Mouse (Mus musculus) lung, embryonic 14.5 days (tissue): ENCODE measurements at regions not wholly inside any gene's neighbourhood (a gene's known extent, or its start where the extent isn't known, plus 50 kb on each side); places are given as distances from the start of the nearest gene placed in this dataset.

Experiments
- ATAC-seq: fragments of 200-750 bp; cut with Nextera tagmentation; 2 replicates; pipeline ENCODE4 v1.8.0; 2017; ENCODE audit warnings: mild to moderate bottlenecking, moderate TSS enrichment, moderate library complexity; ENCODE audit not compliant: insufficient read depth
- DNase-seq: peaks from one replicate; pipeline ENCODE4 v3.0.0-alpha.2; 2015
- H3K27ac ChIP-seq: fragments of 300-500 bp; sonication (generic); 2 replicates; pipeline ENCODE4 v1.5.1; 2014; ENCODE audit warnings: low read depth, mild to moderate bottlenecking, moderate library complexity
- H3K27me3 ChIP-seq: fragments of 300-500 bp; sonication (generic); 2 replicates; pipeline ENCODE4 v1.6.1; 2014; ENCODE audit warnings: low read length, control low read depth; ENCODE audit not compliant: insufficient read depth
- H3K36me3 ChIP-seq: fragments of 300-500 bp; sonication (generic); 2 replicates; pipeline ENCODE4 v1.6.1; 2014; ENCODE audit warnings: control low read depth; ENCODE audit not compliant: insufficient read depth
- H3K4me1 ChIP-seq: fragments of 300-500 bp; sonication (generic); 2 replicates; pipeline ENCODE4 v1.6.1; 2014; ENCODE audit warnings: antibody characterized with exemption, control low read depth; ENCODE audit not compliant: insufficient read depth
- H3K4me2 ChIP-seq: fragments of 300-500 bp; sonication (generic); 2 replicates; pipeline ENCODE4 v1.6.1; 2014; ENCODE audit warnings: mild to moderate bottlenecking
- H3K4me3 ChIP-seq: fragments of 300-500 bp; sonication (generic); 2 replicates; pipeline ENCODE4 v1.5.1; 2014; ENCODE audit warnings: low read depth, low read length
- H3K9ac ChIP-seq: fragments of 300-500 bp; sonication (generic); 2 replicates; pipeline ENCODE4 v1.6.1; 2014
- H3K9me3 ChIP-seq: fragments of 300-500 bp; sonication (generic); 2 replicates; pipeline ENCODE4 v1.6.1; 2016; ENCODE audit warnings: low read depth, low read length, control low read depth
- CTCF ChIP-seq: IDR thresholded peaks from 2 replicates; pipeline ENCODE4 v1.5.1; 2016; ENCODE audit warnings: antibody characterized with exemption, low read depth
- WGBS: fragments of 180-500 bp; shearing (Covaris S2); extraction: QIAGEN DNeasy Blood & Tissue Kit; methylation state at CpG from one replicate; pipeline ENCODE4 v1.1.7; 2014; 5-methylcytosine and 5-hydroxymethylcytosine counted together

DNA sequence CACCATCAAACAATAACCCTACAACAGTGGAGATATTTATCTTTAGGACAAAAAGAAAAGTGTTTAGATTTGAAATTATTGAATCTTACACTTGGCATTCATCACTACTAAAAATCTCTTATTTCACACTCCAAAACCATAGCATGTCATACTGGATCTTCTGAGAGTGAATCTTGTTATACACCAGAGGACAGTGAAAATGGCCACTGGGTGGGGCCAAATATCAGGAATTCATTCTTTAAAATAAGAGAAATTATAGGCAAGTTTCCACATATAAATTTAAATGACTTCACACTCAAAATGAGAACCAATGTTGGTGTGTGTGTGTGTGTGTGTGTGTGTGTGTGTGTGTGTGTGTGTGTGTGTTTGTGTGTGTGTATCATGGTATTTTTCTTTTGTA lies 269.7 kb downstream of the Cdh11 start:
- TF ChIP-seq CTCF, result peak; percentile 48
- H3K4me3 ChIP-seq, result no peak overlapping the region
- DNase-seq (peak; percentile 76), ATAC-seq (no peak)
- no peak overlapping the region for H3K27ac ChIP-seq
- no peak overlapping the region for H3K4me2 ChIP-seq
- H3K9ac ChIP-seq, result no peak overlapping the region
- no peaks in the 10 kb centered on the region for H3K27me3 ChIP-seq
- no peaks in the 10 kb centered on the region for H3K36me3 ChIP-seq
- H3K9me3 ChIP-seq, result no peaks in the 10 kb centered on the region
- H3K4me1 ChIP-seq, result no peaks in the 10 kb centered on the region

GRCm38 (mm10) chr8:102514805-102515424 lies 270.5 kb downstream of the Cdh11 start:
- Histone ChIP-seq H3K4me3 (no peak overlapping the region), H3K9ac (no peak overlapping the region), H3K27ac (no peak overlapping the region), H3K4me2 (no peak overlapping the region), H3K9me3 (no peaks in the 10 kb centered on the region), H3K4me1 (no peaks in the 10 kb centered on the region), H3K36me3 (no peaks in the 10 kb centered on the region), H3K27me3 (no peaks in the 10 kb centered on the region)
- ATAC-seq (no peak), DNase-seq (no peak)
- TF ChIP-seq CTCF, result no peak
- 81% methylated on average over 2 of the region's 2 CpGs for WGBS

DNA sequence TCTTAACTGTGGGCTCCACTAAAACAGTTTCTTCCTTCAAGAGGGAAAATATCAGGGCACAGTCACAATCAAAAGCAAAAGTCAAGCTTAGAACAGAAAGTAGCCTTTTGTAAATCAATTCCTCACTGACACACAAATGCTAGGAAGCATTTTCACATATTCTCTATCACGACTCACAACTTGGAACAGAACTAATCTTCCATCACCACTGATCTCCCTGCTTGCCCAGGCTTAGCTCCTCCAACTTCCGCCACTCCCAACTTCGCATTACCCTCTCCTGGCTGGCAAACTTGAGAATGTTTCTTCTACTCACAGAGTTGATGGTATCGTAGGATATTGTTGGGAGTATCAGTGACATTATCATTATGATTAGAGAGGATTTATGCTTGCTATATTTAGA lies 284.7 kb downstream of the Cdh11 start:
- ATAC-seq, result no peak
- no peak for TF ChIP-seq CTCF
- no peak overlapping the region for H3K9ac ChIP-seq

DNA sequence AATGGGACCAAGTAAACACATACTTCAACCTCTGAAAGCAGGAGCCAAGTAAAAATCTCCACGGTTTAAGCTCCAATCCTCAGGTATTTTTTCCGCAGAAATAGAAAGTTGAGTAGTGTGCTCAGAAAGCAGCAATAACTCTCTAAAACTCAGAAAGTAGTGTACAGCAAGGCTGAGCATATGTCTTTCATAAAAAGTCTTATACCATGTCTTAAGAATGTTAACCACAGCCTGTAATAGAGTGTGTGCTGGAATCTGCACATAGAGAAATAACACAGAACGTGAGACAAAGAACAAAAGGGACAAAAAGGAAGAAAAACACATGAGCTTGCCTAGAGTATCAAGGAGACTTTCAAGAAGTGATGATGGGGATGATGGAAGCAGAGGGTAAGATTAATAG lies 285.2 kb downstream of the Cdh11 start:
- Histone ChIP-seq H3K4me1 (no peaks in the 10 kb centered on the region), H3K27me3 (no peaks in the 10 kb centered on the region), H3K9ac (no peak overlapping the region), H3K36me3 (no peaks in the 10 kb centered on the region), H3K9me3 (no peaks in the 10 kb centered on the region), H3K27ac (no peak overlapping the region), H3K4me2 (no peak overlapping the region), H3K4me3 (no peak overlapping the region)
- no peak for DNase-seq
- ATAC-seq, result no peak
- 76% methylated on average over 3 of the region's 3 CpGs for WGBS
- no peak for TF ChIP-seq CTCF

More for the DNA sequence above, 284.7 kb downstream of the Cdh11 start:
- no peaks in the 10 kb centered on the region for H3K4me1 ChIP-seq
- no peak overlapping the region for H3K4me2 ChIP-seq
- H3K9me3 ChIP-seq, result no peaks in the 10 kb centered on the region
- H3K27ac ChIP-seq, result no peak overlapping the region
- H3K4me3 ChIP-seq, result no peak overlapping the region
- 75% methylated on average over 4 of the region's 4 CpGs for WGBS
- no peak for DNase-seq
- no peaks in the 10 kb centered on the region for H3K36me3 ChIP-seq
- H3K27me3 ChIP-seq, result no peaks in the 10 kb centered on the region

DNA sequence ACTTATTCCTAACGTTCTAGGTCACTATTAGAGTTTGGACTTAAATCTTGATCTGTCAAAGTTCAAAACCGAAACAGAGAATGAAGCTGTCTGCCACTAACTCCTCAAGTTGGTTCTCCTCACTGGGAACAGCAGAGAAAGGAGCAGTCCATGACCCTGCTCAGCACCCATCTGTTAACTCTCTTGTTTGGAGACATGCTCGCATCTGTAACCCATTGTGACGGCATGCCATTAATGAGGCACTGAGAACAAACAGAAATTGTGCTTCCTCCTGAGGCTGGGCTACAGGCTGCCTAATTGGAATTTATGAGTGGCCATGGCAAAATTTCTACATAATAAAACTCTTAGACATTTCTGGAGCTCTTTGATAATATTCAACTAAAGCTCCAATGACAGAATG lies 286.4 kb downstream of the Cdh11 start:
- TF ChIP-seq CTCF, result no peak
- 60% methylated on average over 4 of the region's 4 CpGs for WGBS
- H3K27me3 ChIP-seq, result no peaks in the 10 kb centered on the region
- no peak for DNase-seq
- no peak overlapping the region for H3K4me2 ChIP-seq
- no peak for ATAC-seq
- H3K27ac ChIP-seq, result no peak overlapping the region
- no peaks in the 10 kb centered on the region for H3K9me3 ChIP-seq
- H3K4me1 ChIP-seq, result no peaks in the 10 kb centered on the region
- H3K9ac ChIP-seq, result no peak overlapping the region
- H3K36me3 ChIP-seq, result no peaks in the 10 kb centered on the region
- no peak overlapping the region for H3K4me3 ChIP-seq

GRCm38 (mm10) chr8:102497160-102497559 lies 288.3 kb downstream of the Cdh11 start:
- Histone ChIP-seq H3K9ac (no peak overlapping the region), H3K9me3 (no peaks in the 10 kb centered on the region), H3K36me3 (no peaks in the 10 kb centered on the region), H3K27ac (no peak overlapping the region; the same call in 1 of the 2 replicates), H3K4me1 (no peaks in the 10 kb centered on the region), H3K4me3 (no peak overlapping the region), H3K27me3 (no peaks in the 10 kb centered on the region), H3K4me2 (no peak overlapping the region)
- ATAC-seq, result 0 out of 2 replicates have a peak, but pooled peaks have one; percentile 3
- 61% methylated on average over 5 of the region's 5 CpGs for WGBS
- no peak for TF ChIP-seq CTCF
- DNase-seq, result no peak

- ATAC-seq, result peak; percentile 72
These were observed 288.7 kb downstream of the Cdh11 start for GRCm38 (mm10) chr8:102496698-102497097.

GRCm38 (mm10) chr8:102496021-102496420 lies 289.4 kb downstream of the Cdh11 start:
- ATAC-seq, result peak; percentile 83
- H3K4me2 ChIP-seq, result no peak overlapping the region
- 31% methylated on average over 1 of the region's 1 CpGs for WGBS
- H3K36me3 ChIP-seq, result no peaks in the 10 kb centered on the region
- H3K4me3 ChIP-seq, result no peak overlapping the region
- no peak for TF ChIP-seq CTCF
- no peak overlapping the region for H3K9ac ChIP-seq
- peak; percentile 72 for DNase-seq
- H3K4me1 ChIP-seq, result no peaks in the 10 kb centered on the region
- H3K9me3 ChIP-seq, result no peaks in the 10 kb centered on the region
- no peaks in the 10 kb centered on the region for H3K27me3 ChIP-seq
- H3K27ac ChIP-seq, result no peak overlapping the region

More at GRCm38 (mm10) chr8:102496698-102497097, 288.7 kb downstream of the Cdh11 start:
- no peak overlapping the region for H3K9ac ChIP-seq
- H3K4me3 ChIP-seq, result no peak overlapping the region
- H3K27ac ChIP-seq, result no peak overlapping the region
- TF ChIP-seq CTCF, result no peak
- peak; percentile 78 for DNase-seq
- no peaks in the 10 kb centered on the region for H3K4me1 ChIP-seq
- H3K27me3 ChIP-seq, result no peaks in the 10 kb centered on the region
- H3K9me3 ChIP-seq, result no peaks in the 10 kb centered on the region
- no peak overlapping the region for H3K4me2 ChIP-seq
- no peaks in the 10 kb centered on the region for H3K36me3 ChIP-seq
